Mouse (Mus musculus): ENCODE measurements around the gene 1700016K19Rik.

DNA sequence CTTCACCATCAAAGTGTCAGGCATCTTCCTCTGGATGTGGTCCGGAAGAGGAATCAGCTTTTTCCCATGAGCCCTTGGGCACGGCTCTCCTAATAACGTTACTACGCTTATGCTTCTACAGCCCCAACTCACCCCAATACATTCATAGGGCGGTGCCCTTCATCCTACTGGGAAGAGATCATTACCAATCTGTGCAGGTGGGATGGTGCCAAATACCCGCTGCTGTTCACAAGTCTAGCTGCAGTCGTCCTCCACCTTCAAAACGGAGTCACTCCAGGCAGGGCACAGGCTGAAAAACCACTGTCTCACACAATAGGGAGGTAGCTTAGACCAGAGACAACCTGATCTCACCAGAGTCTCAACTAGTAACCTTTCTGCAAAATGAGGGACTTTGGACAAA is 35.5 kb downstream of the 1700016K19Rik start:
- TF ChIP-seq EP300 (IDR thresholded peaks at IDR 0.05; ENCODE audit: insufficient read depth, low read depth, low read length), result no peak
- no peak for TF ChIP-seq CTCF (IDR thresholded peaks at IDR 0.05)

All from heart, adult 2 months (tissue).